Mouse (Mus musculus): ENCODE data around the gene Ciita. TPM values are rescaled to one million over a fixed set of nuclear protein-coding genes. Genes with fewer than 3 reads are reported as not detected.

Gene Ciita
- 1.2 and 8.1 TPM in 2 replicates for total RNA-seq (2021)
- long read RNA-seq, experiment 1, result 0 reads
- long read RNA-seq, experiment 2, result 0 reads

DNA sequence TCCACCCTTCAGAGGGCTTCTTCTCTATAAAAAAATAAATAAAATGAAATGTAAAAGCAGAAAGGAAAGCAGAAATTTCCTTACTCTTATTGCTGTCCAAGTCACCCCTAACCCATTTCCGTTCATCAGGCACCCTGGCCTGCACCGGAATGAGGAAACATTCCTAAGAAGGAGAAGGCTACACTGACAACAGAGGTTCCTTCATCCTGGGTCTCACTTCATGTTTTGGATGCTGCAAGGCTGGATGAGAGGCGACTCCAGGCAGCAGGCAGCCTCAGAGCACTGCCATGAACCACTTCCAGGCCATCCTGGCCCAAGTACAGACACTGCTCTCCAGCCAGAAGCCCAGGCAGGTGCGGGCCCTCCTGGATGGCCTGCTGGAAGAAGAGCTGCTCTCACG lies at the start of gene Ciita:
Ciita (plus strand) TSS at position 203 of the 400 bp plus-strand sequence.
- DNase-seq, result no peak

DNA sequence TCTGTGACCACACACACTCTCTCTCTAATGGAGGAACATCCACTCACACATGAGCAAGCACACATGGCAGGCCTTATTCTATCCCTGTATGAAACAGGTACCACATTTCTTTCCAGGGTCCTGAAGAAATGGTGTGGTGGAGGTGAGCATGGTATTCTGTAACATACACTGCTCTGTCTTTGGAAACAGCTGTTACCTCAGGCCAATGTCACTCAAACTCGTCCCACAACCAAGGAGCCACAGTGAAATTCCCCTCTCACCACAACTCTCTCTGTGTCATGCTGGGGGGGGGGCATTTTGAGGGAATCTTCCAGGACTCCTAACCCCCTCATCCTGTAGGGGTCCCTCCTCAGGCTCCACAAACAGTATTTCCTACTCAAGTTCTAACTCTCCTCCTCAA lies 47.9 kb upstream of the Ciita start:
- no peak for DNase-seq

DNA sequence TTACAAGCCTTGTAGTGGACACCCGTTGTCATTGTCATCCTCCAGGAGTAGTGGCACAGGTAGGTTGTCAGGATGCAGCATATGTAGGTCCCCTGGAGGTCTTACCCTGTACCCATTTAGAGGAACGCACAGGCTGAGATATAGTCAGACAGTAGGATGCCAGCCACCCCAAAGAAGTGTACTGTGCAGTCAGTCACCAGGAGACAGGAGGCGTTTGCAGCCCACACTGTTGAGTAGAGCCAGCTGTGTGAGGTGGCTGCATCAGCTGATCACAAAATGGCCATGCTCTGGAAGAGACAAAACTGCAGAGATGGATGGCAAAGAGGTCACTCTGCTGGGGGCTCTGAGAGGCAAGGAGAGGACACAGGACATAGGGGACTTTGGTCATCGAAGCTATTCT lies 47.5 kb upstream of the Ciita start:
- DNase-seq, result no peak

DNA sequence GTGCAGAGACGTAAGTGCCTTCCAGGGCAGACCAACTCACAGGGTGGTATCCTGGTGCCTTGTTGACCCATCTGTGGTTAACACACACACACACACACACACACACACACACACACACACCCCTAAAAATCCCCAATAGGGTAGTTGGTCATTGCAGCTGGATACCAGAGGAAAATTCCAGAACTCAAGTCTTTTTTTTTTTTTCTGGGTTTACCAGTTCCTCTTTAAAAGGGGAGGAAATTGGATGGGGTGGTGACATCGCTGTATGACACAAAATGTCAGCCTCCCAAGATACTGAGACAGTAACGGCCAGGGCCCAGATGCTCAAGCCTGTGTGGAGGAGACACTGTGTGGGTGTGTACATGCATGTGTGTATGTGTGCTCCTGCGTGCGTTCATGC lies 46.5 kb upstream of the Ciita start:
- no peak for DNase-seq

DNA sequence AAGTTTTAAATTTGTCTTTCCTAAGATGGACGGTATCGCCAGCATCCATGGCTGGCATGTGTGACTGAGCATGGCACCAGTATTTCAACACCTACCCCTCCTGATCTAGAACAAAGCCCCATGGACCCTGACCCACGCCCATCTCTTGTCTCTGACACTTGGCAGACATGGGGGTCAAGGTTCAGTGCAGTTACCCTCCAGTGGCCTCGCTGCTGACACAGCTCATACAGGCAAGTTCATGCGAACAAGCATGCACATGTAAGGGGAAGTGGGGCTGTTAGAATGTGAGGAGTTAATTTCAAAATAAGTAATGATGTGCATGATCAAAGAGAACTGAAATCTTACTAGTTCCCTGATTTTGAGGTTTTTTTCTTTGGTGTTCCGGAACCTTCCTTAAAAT lies 43.7 kb upstream of the Ciita start:
- no peak for DNase-seq

DNA sequence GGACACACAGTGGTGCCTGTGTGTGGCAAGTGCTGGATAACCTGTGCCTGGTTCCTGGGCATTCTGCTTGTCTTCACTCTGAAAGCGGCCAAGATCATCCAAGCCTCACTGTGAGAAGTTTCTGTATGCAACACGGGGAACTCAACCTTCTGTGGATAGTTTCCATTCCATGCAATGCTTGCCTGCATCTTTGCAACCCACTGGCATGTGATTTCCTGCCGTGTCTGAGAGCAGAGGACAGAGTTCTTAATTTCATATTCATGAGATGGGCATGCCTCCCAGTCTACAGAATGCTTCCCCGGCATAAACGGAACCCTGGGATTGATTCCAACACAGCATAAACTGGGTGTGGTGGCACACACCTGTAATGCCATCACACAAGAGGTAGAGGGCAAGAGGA lies 41.8 kb upstream of the Ciita start:
- no peak for DNase-seq

DNA sequence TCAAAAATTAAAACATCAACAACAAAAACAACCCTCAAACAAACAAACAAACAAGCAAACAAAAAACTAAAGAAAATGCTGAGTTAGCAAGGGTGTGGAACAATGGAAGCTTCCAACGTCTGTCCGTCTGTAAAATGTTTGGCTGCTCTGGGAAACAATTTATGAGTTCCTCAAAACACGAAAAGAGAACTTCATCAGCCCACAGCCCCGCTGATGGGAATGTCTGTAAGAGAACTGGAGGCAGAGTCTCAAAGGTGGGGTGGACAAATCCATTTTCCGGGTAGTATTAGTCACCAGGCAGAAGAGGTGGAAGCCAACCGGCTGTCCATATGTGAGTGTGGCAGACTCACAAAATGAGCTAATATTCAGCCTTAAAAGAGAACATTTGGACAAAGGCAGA lies 38.5 kb upstream of the Ciita start:
- no peak for DNase-seq

DNA sequence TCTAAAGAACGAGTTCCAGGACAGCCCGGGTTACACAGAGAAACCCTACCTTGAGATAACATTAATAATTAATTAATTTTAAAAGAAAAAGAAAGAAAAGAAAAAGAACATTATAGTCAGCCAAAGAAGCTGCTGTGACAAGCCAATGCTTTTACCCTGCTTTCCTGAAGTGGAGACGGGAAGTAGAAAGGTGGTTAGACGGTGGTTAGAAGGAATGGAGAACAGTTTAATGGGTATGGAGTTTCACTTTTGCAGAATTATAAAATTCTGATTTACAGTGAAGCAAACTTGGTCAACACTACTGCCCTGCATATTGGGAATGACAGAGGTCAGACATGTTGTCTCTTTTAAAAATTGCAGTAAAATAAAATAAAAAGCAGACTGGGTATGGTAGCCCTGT lies 38.1 kb upstream of the Ciita start:
- DNase-seq, result no peak

DNA sequence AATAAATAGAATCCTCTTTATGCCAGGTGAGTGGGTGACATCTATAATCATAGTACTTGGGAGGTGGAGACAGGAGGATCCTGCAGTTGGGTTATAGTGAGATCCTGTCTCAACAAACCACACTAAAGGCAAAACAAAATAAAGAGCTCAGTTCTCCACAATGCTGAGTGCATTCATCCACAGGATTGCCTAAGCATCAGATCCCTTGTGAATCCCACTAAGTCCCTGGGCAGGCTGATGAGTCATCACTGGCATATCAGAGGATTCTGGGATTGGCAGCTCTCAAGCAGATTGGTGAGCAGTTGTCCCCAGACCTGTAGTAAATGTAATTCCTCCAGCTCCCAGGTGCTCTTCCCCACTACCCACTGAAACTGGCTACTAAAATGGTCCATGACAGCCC lies 36.1 kb upstream of the Ciita start:
- no peak for DNase-seq

DNA sequence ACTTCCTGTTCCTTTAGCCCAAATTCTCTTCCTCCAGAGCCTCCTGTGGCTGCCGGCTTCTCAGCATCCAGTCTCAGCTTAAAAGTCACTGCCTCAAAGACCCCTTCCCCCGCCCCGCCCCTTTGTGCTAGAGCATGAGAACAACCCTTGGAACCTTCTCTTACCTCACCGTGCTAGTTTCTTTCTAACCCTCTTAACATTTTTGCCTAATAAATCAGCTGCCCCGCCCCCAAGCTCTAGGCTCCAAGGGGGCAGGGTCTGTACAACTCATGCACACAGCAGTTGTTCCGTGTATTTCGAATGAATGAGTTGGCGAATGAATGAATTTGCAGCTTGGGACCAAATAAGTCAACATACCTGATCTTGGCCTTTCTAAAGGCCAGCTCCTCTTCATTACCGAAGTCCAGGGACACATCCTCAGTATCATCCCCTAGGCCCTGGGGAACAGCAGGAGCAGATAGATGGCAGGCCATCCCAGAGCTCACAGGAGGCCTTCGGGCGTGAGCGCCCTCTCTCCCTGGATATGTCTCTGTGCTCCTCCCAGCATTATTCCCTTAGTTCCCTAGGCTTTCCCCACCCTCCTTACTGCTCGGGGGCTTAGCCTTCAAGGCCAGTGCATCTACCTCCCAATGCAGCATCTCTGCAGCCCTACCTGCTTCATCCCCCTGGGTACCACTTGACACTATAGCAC lies 33.1 kb upstream of the Ciita start:
- no peak for DNase-seq

DNA sequence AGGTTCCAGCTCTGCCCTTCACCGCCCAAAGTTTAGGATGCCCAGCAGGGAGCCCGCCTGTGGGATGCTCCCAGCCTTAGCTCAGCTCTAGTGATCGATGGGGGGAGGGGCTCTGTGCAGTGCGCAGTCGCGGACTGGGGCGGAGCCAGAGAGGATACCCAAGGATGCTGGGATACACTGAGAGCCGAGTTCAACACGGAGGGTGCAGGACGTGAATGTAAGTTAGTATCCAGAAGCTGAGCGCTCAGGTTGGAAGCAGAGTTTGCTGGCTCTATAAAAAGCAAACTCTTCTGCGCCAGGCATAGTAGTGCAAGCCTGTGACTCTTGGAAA lies 32.6 kb upstream of the Ciita start, which contains the start of gene Tvp23a:
Tvp23a (minus strand) TSS at position 99 of the 331 bp plus-strand sequence.
- peak; percentile 77 for DNase-seq

DNA sequence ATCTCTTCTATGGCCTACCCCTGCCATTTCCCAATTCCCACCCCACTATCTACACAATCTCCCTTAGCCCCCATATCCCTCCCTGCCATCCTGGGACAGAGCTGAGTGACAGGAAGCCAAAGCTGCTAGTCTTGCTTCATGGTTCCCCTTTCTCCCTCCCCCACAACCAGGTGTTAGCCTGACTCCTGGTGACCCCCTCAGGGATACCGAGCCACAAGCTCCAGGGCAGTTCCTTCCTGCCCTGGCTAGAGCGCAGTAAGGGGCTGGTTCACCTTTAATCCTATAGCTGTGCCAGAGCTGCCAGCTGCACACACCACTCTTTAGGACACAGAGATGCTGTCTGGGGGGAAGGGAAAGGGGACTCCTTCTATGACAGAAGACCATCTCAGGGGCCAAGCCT lies 32.1 kb upstream of the Ciita start:
- no peak for DNase-seq

DNA sequence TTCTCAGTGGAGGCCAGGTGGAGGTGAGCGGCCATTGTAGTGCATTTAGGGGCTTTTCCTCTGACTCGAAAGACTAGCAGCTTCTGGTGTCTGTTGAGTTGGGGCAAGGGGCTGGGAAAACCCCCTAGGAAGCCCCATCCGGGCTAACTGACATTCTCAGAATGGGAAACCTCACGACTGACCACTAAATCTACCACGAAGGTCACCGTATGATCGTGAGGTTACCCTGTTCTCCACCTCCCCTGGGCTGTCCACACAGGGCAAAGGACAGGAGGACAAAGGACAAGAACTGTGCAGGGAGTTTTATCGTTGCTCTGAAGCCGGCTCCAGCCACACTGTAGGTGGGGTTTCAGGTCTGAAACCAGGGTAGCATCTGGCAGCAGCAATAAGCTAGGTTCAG lies 30.9 kb upstream of the Ciita start:
- DNase-seq, result no peak

DNA sequence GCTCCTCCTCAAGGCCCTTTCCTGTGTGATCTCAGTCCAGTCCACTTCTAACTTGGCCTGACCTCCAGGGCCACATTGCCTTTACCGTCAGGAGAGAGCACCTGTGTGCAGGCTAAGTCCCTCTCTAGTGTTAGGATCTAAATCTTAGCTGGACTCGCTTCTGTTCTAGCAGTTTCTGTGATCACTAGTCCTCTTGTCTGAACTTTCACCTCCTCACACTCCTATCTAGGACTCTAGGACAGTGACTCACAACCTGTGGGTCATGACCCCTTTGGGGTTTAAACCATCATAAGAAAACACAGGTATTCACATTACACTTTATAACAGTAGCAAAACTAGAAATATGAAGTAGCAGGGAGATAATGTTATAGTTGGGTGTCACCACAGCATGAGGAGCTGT lies 28.0 kb upstream of the Ciita start:
- no peak for DNase-seq

DNA sequence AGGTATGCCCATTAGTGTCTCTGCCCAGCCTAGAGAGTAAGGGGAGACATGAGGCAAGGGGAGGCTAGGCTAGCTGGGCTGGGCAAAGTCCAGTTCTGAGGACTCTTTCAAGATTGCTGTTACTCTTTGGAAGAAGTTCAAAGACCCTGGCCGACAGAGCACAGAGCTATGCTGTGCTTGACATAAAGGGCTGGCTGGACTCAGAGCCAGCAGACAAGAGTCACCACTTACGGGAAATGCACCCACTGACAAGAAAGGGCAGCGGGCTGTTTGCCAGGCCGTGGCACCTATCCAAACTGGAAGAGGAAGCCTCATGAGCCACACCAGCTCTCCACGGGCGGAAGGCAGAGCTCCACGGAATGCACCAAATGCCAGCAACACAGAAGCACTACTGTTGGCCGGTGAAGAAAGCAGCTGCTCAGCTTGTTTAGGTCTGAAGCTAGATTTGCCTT lies 27.4 kb upstream of the Ciita start:
- DNase-seq, result peak; percentile 93

DNA sequence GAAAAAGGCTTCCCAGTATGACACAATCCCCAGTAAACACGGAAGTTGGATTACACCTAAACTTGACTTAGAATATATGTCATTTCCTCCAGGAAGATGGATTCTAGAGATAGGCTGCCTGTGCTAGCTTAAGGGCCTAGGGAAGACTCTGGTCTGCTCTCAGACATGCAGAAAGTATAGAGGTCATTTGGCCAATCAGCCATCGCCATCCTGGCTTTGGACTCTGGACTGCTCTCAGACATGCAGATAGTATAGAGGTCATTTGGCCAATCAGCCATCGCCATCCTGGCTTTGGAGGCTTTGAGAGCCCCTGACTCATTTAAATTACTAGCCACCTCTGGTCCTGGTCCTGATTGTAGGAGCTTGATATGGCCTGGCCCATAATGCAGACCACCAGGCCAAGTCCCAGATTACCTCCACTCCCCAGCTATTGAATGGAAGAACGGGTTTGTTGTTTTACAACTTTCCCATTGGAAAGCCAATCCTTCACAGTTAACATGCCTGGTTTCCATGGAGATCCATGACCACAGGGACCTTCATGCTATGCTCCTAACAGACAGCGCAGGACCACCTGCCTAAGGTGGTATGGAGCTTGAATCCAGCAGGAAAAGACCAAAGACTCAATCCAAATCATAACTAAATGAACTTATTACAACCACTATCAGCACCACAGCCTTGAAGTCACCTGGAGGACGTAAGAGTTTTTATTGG lies 25.8 kb upstream of the Ciita start:
- DNase-seq, result no peak

DNA sequence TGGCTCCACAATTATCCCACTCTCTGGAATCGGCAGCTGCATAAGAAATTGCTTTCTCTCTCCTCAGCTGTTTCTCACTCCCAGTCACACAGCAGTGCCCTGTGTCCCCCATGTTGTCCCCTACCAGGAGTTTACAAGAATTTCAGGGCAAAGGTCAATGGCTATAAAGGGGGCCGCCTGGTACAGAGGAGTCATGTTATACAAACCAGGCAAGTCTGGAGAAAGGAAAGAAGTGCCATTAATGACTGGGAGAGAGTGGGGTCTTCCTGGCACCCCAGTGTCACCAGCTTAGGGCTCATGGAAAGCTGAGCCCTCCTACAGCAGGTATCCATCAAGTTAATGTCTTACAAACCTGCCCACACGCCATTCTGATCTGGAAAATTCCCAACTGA lies 25.3 kb upstream of the Ciita start:
- DNase-seq, result no peak

DNA sequence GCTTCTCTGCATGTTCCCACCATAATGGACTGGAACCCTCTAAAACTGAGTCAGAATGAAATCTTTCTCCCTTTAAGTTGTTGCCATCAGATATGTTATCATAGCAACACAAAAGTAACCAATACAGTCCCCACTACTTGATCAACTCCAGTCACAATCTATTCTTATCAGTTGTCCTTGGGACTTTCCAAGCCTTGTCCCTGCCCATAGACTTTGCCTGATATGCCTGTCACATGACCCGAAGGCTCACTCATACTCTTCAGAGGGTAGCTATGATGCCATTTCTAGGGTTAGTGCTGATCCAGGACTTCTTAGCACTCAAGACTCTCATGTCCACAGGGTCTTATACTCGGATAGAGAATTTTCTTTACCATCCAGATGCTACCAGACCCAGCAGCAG lies 19.7 kb upstream of the Ciita start:
- no peak for DNase-seq

DNA sequence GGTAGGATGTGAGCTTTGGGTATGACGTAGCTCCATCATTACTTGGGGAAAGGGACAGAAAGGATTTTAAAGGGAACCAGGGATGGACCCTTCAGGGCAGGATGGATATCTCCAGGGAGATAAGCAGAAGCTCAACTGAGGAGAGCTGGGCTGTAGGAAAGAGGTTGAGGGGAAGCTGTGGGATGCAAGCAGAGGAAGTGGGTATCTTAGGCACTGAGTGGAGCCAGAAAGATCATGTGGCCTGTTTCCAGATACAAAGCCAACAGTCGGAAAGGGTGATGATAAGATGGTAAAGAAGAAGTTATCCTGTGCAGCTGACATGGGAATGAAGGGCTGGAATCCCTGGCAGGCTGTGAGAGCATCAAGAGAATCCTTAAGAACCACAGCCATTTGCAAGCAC lies 18.7 kb upstream of the Ciita start:
- DNase-seq, result no peak

DNA sequence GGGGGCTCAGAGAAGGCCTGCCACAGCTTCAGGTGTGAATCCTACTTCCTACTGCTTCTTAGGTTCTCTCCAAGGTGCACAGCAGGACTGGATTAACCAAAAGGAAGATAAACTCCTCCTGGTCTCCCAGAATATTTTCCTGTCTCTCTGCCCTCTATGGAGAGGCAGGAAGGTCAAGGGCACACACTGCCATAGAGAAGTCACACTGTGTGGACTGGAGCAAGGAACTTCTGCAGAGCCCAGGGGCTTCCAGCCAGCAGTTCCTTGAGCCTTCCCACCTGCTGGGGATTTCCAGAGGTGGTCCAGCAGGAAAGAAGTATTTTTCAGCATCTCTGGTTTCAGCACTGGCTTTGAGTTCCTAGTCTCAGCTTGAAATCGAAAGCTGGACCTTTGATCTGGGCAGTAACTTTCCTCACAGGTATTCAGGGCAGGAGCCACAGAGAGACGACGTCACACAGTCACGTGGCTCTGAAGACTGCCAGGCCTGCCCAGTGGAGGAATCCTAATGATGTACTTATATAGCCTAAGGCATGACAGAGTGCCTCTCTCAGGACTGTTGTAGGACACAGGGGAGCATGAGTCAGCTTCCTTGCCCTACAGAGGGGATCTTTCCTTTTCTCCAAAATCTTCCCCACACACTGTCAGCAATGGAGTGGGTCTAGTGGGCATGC lies 14.7 kb upstream of the Ciita start:
- no peak for DNase-seq

DNA sequence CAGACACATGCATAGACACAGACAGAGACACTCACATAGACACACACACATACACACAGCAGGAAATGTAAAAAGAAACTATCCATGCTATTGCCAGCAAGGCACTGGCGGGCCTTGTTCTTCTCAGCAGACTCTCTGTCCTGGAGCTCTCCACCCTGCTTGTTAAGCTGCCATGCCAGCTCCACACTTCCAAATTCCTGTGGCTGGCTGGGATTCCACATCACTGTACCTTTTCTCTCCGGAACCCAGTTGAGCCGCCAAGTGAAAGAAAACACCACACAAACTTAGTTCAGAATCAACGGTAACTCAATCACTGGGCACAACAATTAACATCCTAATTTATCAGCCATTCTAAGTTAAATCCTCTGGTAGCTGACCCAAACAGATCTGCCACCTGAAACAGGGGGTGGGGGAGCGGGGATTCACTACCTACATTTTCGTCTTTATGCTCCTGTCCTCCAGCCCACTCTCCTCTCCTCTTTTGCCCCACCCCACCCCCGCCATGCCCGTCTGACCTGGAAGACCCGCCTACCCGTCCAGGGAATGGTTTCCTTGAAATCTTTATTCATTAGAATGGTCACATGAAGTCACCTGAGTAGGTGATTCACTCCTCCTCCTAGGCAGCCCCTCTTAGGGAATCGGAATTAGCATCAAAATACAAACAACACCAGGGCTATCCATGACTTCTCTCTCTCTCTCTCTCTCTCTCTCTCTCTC lies 12.3 kb upstream of the Ciita start:
- DNase-seq, result no peak

DNA sequence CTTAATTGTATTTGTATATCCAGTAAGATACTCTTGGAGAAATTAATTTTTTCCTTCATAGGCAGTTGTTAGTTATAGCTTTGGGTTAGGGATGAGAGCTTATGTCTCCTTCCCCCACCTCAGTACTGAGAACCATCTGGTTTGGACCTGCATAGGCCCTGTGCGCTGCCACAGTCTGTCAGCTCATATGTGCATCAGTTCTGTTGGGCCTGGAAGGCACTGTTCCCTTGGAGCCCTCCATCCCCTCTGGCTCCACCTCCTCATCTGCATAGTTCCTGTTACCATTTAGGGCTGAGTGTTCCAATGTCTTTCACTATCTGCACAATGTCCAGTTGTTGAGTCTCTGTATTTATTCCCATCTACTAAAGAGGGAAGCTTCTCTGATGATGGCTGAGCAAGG lies 11.7 kb upstream of the Ciita start:
- no peak for DNase-seq

DNA sequence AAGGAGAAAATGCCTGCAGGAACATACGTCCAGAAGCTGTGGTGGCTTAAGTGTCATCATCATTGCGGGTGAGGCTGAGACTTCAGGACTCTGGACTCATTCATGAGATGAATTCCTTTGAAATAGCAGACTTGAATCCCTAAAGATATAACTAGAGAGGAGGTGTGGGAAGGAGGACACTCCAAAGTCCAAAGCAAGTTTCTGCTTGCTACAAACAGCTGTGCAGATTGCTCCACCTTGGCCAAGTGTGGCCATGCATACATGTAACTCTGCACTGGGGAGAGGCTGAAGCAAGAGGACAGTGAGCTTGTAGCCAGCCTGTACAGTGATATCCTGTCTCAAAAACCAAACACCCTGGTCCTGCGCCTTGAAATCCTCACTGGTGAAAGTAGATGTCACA lies 7.9 kb upstream of the Ciita start:
- no peak for DNase-seq
